ENCODE assay signal across 13 mouse cellular contexts in genomic region chr17:58503612-58504011, GRCm38 (mm10).
DNase-seq lines count a peak whose midpoint lies in the region.
"Had no signal": no experiment of that assay in that cellular context is flagged by ENCODE, and none has a peak within 500 bp of the region (broad histone marks: within the 10 kb centered on the region; RNA-seq: fewer than 3 reads in every experiment).

No protein-coding gene starts in this region.

- peak; percentile 2 to 10 for DNase-seq in cerebellum, postnatal 25 days
- no peak for DNase-seq in cerebellum, postnatal 4 days (ENCODE audit: low spot score in 2 of 2)
- peak; percentile 62 for DNase-seq in R1 (ENCODE audit: low read depth, low spot score)
- peak; percentile 1 for DNase-seq in brain, adult 2 months (ENCODE audit: low read depth, low spot score)
- DNase-seq in layer of hippocampus, adult 9-10 months (ENCODE audit: low spot score), result no peak
- no peak for DNase-seq in thymus, postnatal 10 days (ENCODE audit: low spot score in 2 of 2)
- DNase-seq: adrenal gland, adult 2 months; adrenal gland, postnatal 14 days; cerebellum, adult 11-12 months; cerebellum, adult 8-10 months; embryo, embryonic 11 days; gastrocnemius, postnatal 36 days; heart, adult 2 months had no signal

Comparison
In these comparisons a context has a peak if more than half of its experiments do, and no peak if none do; other contexts are left out.
1. DNase-seq: peak in cerebellum, postnatal 25 days (2 of 2), R1 (single experiment) and brain, adult 2 months (single experiment); none in cerebellum, postnatal 4 days (0 of 2), layer of hippocampus, adult 9-10 months (single experiment) and thymus, postnatal 10 days (0 of 2).